Mouse (Mus musculus): ENCODE measurements around the gene Nsf. TPM values are rescaled to one million over a fixed set of nuclear protein-coding genes. Genes with fewer than 3 reads are reported as not detected.

Gene Nsf
- total RNA-seq, 1 experiment = 55.0 TPM

DNA sequence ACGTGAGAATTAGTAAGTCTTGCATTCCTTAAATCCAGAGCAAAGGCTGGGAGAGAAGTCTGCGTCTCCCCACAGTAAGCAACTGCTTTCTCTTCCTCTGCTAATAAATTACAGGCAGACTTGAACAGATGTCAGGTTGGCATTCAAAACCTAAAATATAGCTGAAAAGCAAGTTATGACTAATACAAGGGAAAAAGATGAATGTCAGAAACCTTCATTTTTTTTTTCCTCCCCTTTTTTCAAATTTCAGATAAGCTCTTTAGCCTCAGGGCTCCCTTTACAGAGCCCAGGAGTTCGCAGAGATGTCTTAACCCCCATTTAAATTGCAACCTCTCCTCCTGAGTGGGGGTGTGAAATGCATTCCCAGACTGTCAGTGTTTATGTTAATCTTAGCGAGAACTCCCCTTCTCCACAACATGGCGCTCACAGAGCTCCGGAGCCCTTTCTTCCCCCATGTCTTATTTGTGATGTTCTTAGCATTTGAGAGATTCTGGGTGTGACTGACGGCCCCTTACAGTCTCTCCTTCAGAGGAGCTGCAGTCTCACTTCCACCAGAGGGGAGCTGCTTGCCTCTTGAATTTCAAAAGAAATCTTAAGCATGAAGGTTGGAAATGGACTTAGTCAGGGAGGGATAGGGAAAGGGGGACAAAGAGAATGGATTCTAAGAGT, 47.7 kb downstream of the Nsf start:
- Histone ChIP-seq H3K4me1 (ENCODE audit: control insufficient read depth in 2 of 2, insufficient read depth in 2 of 2, low read length in 2 of 2, poor library complexity in 1 of 2) (no peaks in the 10 kb centered on the region), H3K9ac (ENCODE audit: insufficient read depth, low read depth, low read length, poor library complexity, severe bottlenecking) (no peak overlapping the region), H3K36me3 (ENCODE audit: control insufficient read depth, insufficient read depth, low read length, poor library complexity, severe bottlenecking) (peaks cover 13% of the 10 kb centered on the region), H3K27ac (ENCODE audit: insufficient read depth, low read depth, low read length, poor library complexity, severe bottlenecking) (no peak overlapping the region), H3K4me3 (ENCODE audit: insufficient read depth in 1 of 2, low read depth in 1 of 2, low read length in 2 of 2, poor library complexity in 1 of 2, severe bottlenecking in 1 of 2) (no peak overlapping the region), H3K9me3 (ENCODE audit: control insufficient read depth, insufficient read depth, low read depth, low read length) (no peaks in the 10 kb centered on the region)
- no peak for DNase-seq (ENCODE audit: low read depth, low spot score)
- no peak for TF ChIP-seq CHD2 (IDR thresholded peaks at IDR 0.05; ENCODE audit: low read depth, low read length)
- TF ChIP-seq MAFK (IDR thresholded peaks at IDR 0.05; ENCODE audit: insufficient read depth, low read depth, low read length) = no peak
- TF ChIP-seq ZC3H11A (IDR thresholded peaks at IDR 0.05; ENCODE audit: borderline replicate concordance, low read depth, low read length) = no peak
- TF ChIP-seq HCFC1 (IDR thresholded peaks at IDR 0.05; ENCODE audit: borderline replicate concordance, insufficient read depth, low read length) = no peak
- TF ChIP-seq ZNF384 (IDR thresholded peaks at IDR 0.05; ENCODE audit: low read depth, low read length) = no peak
- in situ Hi-C loops (cut with MboI; ENCODE audit: low sequenced_read_pairs in 2 of 2, unreplicated experiment in 2 of 2) = no loop called here

DNA sequence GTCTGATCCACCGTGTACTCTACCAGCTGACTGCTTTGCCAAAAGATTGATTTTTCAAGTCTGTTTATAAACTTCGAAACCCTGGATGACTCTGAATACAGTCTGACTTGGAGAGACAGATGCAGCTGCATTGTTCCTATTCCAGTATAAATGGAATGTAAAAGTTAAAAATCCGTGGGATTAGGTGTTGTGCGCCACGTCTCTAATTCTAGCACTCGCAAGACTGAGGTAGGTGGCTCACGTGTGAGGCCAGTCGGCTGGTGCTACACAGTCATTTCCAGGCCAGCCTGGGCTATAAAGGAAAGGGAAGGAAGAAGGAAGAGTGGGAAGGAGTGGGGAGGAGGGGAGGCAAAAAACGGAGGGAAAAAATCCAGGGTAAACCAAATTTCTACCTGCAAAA, 48.4 kb downstream of the Nsf start:
- no peak for TF ChIP-seq CHD2 (IDR thresholded peaks at IDR 0.05; ENCODE audit: low read depth, low read length)
- TF ChIP-seq ZC3H11A (IDR thresholded peaks at IDR 0.05; ENCODE audit: borderline replicate concordance, low read depth, low read length) = no peak
- no peak for TF ChIP-seq ZNF384 (IDR thresholded peaks at IDR 0.05; ENCODE audit: low read depth, low read length)
- no peak for TF ChIP-seq HCFC1 (IDR thresholded peaks at IDR 0.05; ENCODE audit: borderline replicate concordance, insufficient read depth, low read length)
- TF ChIP-seq MAFK (IDR thresholded peaks at IDR 0.05; ENCODE audit: insufficient read depth, low read depth, low read length) = no peak
- Histone ChIP-seq H3K36me3 (ENCODE audit: control insufficient read depth, insufficient read depth, low read length, poor library complexity, severe bottlenecking) (peaks cover 10% of the 10 kb centered on the region), H3K27ac (ENCODE audit: insufficient read depth, low read depth, low read length, poor library complexity, severe bottlenecking) (no peak overlapping the region), H3K4me1 (ENCODE audit: control insufficient read depth in 2 of 2, insufficient read depth in 2 of 2, low read length in 2 of 2, poor library complexity in 1 of 2) (no peaks in the 10 kb centered on the region), H3K9ac (ENCODE audit: insufficient read depth, low read depth, low read length, poor library complexity, severe bottlenecking) (no peak overlapping the region), H3K9me3 (ENCODE audit: control insufficient read depth, insufficient read depth, low read depth, low read length) (no peaks in the 10 kb centered on the region), H3K4me3 (ENCODE audit: insufficient read depth in 1 of 2, low read depth in 1 of 2, low read length in 2 of 2, poor library complexity in 1 of 2, severe bottlenecking in 1 of 2) (no peak overlapping the region)
- no peak for DNase-seq (ENCODE audit: low read depth, low spot score)
- in situ Hi-C loops (cut with MboI; ENCODE audit: low sequenced_read_pairs in 2 of 2, unreplicated experiment in 2 of 2) = no loop called here

DNA sequence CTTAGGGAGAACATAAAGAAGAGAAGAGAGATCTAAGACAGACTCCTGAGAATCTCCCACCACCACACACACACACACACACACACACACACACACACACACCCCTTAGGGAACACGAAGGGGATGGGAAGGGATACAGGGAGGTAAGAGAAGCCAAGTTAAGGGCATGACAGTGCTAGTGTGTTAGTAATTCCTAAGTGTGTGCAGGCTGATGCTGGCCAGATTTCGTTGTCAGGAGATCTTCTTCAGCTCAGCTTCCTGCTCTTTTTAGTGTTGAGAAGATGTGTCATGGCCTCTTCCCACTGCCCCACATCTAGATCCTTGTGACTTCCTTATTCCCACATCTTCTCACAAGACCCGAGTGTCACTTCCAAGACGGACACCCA, 52.3 kb downstream of the Nsf start:
- DNase-seq (ENCODE audit: low read depth, low spot score) = no peak
- in situ Hi-C loops (cut with MboI; ENCODE audit: low sequenced_read_pairs in 2 of 2, unreplicated experiment in 2 of 2) = no loop called here
- no peaks in the 10 kb centered on the region for H3K4me1 ChIP-seq (ENCODE audit: control insufficient read depth in 2 of 2, insufficient read depth in 2 of 2, low read length in 2 of 2, poor library complexity in 1 of 2)
- no peak overlapping the region for H3K27ac ChIP-seq (ENCODE audit: insufficient read depth, low read depth, low read length, poor library complexity, severe bottlenecking)
- no peak overlapping the region for H3K4me3 ChIP-seq (ENCODE audit: insufficient read depth in 1 of 2, low read depth in 1 of 2, low read length in 2 of 2, poor library complexity in 1 of 2, severe bottlenecking in 1 of 2)
- TF ChIP-seq ZC3H11A (IDR thresholded peaks at IDR 0.05; ENCODE audit: borderline replicate concordance, low read depth, low read length) (no peak), MAFK (IDR thresholded peaks at IDR 0.05; ENCODE audit: insufficient read depth, low read depth, low read length) (no peak), CHD2 (IDR thresholded peaks at IDR 0.05; ENCODE audit: low read depth, low read length) (no peak), ZNF384 (IDR thresholded peaks at IDR 0.05; ENCODE audit: low read depth, low read length) (no peak), HCFC1 (IDR thresholded peaks at IDR 0.05; ENCODE audit: borderline replicate concordance, insufficient read depth, low read length) (no peak)
- H3K36me3 ChIP-seq (ENCODE audit: control insufficient read depth, insufficient read depth, low read length, poor library complexity, severe bottlenecking) = peaks cover 4% of the 10 kb centered on the region
- H3K9ac ChIP-seq (ENCODE audit: insufficient read depth, low read depth, low read length, poor library complexity, severe bottlenecking) = no peak overlapping the region
- H3K9me3 ChIP-seq (ENCODE audit: control insufficient read depth, insufficient read depth, low read depth, low read length) = no peaks in the 10 kb centered on the region

DNA sequence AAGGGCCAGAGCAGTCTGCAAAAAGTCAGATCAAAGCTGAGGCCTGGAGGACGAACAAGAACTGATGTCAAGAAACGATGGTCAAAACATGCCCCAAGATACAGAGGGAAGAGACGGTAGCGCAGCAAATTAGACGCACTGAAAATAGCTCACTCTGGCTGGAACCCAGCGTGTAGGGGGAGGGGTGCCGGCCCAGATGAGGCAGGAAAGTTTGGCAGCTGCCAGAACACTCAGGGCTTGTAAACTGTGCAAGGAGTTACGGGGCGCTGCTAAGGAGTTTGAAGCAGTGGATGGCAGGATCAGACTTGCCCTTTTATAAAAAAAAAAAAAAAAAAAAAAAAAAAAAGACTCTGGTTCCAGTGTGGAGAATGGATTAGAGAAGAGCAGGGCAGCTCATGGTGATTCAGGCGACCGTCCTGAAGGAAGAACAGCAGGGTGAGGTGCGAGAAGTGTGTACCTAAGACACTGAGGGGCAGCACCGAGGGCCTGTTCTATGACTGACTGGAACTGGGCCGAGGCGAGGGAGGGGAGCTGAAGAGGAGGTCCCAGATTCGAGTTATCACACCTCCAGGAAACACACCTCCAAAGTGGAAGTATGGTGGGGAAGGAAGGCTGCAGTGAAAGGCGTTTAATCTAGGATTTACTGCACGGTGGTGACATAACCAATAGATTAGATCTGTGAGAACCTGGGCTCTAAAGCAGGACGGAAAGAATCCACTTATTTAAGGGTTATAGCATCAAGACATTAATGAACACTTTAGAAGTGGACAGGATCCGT, 52.9 kb downstream of the Nsf start:
- no peak overlapping the region for H3K4me3 ChIP-seq (ENCODE audit: insufficient read depth in 1 of 2, low read depth in 1 of 2, low read length in 2 of 2, poor library complexity in 1 of 2, severe bottlenecking in 1 of 2)
- DNase-seq (ENCODE audit: low read depth, low spot score) = no peak
- H3K4me1 ChIP-seq (ENCODE audit: control insufficient read depth in 2 of 2, insufficient read depth in 2 of 2, low read length in 2 of 2, poor library complexity in 1 of 2) = no peaks in the 10 kb centered on the region
- H3K36me3 ChIP-seq (ENCODE audit: control insufficient read depth, insufficient read depth, low read length, poor library complexity, severe bottlenecking) = peaks cover 4% of the 10 kb centered on the region
- H3K9me3 ChIP-seq (ENCODE audit: control insufficient read depth, insufficient read depth, low read depth, low read length) = no peaks in the 10 kb centered on the region
- no peak overlapping the region for H3K27ac ChIP-seq (ENCODE audit: insufficient read depth, low read depth, low read length, poor library complexity, severe bottlenecking)
- no peak overlapping the region for H3K9ac ChIP-seq (ENCODE audit: insufficient read depth, low read depth, low read length, poor library complexity, severe bottlenecking)
- in situ Hi-C loops (cut with MboI; ENCODE audit: low sequenced_read_pairs in 2 of 2, unreplicated experiment in 2 of 2) = no loop called here
- no peak for TF ChIP-seq CHD2 (IDR thresholded peaks at IDR 0.05; ENCODE audit: low read depth, low read length)
- TF ChIP-seq HCFC1 (IDR thresholded peaks at IDR 0.05; ENCODE audit: borderline replicate concordance, insufficient read depth, low read length) = no peak
- TF ChIP-seq ZC3H11A (IDR thresholded peaks at IDR 0.05; ENCODE audit: borderline replicate concordance, low read depth, low read length) = no peak
- TF ChIP-seq MAFK (IDR thresholded peaks at IDR 0.05; ENCODE audit: insufficient read depth, low read depth, low read length) = no peak
- TF ChIP-seq ZNF384 (IDR thresholded peaks at IDR 0.05; ENCODE audit: low read depth, low read length) = no peak
